Mouse (Mus musculus) ES-Bruce4 (cell line): ENCODE measurements around the gene Asb7. TPM values are rescaled to one million over a fixed set of nuclear protein-coding genes. Genes with fewer than 3 reads are reported as not detected.

ENCODE experiments used
- H3K27ac ChIP-seq: 2 replicates; pipeline ENCODE4 v1.5.1; 2012; ENCODE audit warnings: low read length, inconsistent platforms; ENCODE audit not compliant: insufficient read depth
- H3K27me3 ChIP-seq: 2 replicates; pipeline ENCODE4 v1.6.1; 2012; ENCODE audit warnings: mild to moderate bottlenecking, low read length, inconsistent platforms; ENCODE audit not compliant: control insufficient read depth, poor library complexity, insufficient read depth, severe bottlenecking
- H3K36me3 ChIP-seq: 2 replicates; pipeline ENCODE4 v1.6.1; 2012; ENCODE audit warnings: inconsistent platforms, mild to moderate bottlenecking, low read length, moderate library complexity; ENCODE audit not compliant: control insufficient read depth, poor library complexity, insufficient read depth, severe bottlenecking
- H3K4me1 ChIP-seq: one replicate; pipeline ENCODE4 v1.8.1; 2011; ENCODE audit warnings: low read length; ENCODE audit not compliant: control insufficient read depth, insufficient read depth
- H3K4me3 ChIP-seq: 2 replicates; pipeline ENCODE4 v1.5.1; 2011; ENCODE audit warnings: low read depth, mild to moderate bottlenecking, low read length
- H3K9ac ChIP-seq: 2 replicates; pipeline ENCODE4 v1.6.1; 2012; ENCODE audit warnings: low read depth, mild to moderate bottlenecking, inconsistent platforms; ENCODE audit not compliant: poor library complexity, severe bottlenecking
- H3K9me3 ChIP-seq: replicated peaks from 2 replicates; pipeline ENCODE4 v1.6.1; 2012; ENCODE audit warnings: mild to moderate bottlenecking, low read length, inconsistent platforms; ENCODE audit not compliant: control insufficient read depth, poor library complexity, insufficient read depth, severe bottlenecking
- CTCF ChIP-seq: IDR thresholded peaks from one replicate; pipeline ENCODE4 v1.8.1; 2011; ENCODE audit warnings: low read depth, low read length
- EP300 ChIP-seq: IDR thresholded peaks from 2 replicates; pipeline ENCODE4 v1.6.1; 2011; ENCODE audit warnings: low read depth, low read length; ENCODE audit not compliant: insufficient read depth
- POLR2A ChIP-seq: IDR thresholded peaks from one replicate; pipeline ENCODE4 v1.8.1; 2011; ENCODE audit warnings: low read length; ENCODE audit not compliant: insufficient read depth
- polyA plus RNA-seq: library from polyadenylated mRNA; stranded (reverse); fragments of >200 nt; gene quantifications from 2 replicates; pipeline ENCODE4 v1.2.4, GENCODE M21; 2011; ENCODE audit warnings: low read depth; ENCODE audit not compliant: missing spikeins, insufficient read depth, insufficient read length

Asb7 gene
- polyA plus RNA-seq, 1 experiment, result 22.0 TPM

GRCm38 (mm10) chr7:66661572-66661971, 27.8 kb downstream of the Asb7 start:
- Histone ChIP-seq H3K9ac (peak overlapping the region; percentile 38; the same call in 1 of the 2 replicates), H3K27ac (no peak overlapping the region), H3K4me1 (no peaks in the 10 kb centered on the region), H3K4me3 (peak overlapping the region; percentile 45; the same call in 1 of the 2 replicates), H3K36me3 (no peaks in the 10 kb centered on the region), H3K9me3 (no peaks in the 10 kb centered on the region), H3K27me3 (no peaks in the 10 kb centered on the region)
- TF ChIP-seq CTCF (no peak), POLR2A (no peak), EP300 (no peak)

DNA sequence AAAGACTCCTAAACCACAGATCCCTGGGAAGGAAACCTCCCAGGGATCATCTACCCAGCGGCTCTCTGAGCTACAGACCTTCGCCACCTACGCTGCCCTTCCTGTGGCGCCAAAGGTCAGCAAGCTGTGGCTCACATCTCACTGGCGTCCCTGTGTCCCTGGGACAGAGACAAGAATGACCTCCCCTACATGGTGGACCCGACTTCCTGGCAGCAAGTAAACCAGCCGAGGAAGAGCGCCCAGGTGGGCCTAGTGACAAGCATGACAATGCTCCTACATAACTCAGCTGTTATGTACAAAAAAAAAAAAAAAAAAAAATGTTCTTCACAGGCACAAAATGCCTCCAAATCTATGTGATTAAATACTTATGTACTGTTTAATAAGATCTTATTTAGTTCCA, 28.4 kb downstream of the Asb7 start:
- no peaks in the 10 kb centered on the region for H3K36me3 ChIP-seq
- TF ChIP-seq EP300 (no peak), POLR2A (no peak), CTCF (no peak)

DNA sequence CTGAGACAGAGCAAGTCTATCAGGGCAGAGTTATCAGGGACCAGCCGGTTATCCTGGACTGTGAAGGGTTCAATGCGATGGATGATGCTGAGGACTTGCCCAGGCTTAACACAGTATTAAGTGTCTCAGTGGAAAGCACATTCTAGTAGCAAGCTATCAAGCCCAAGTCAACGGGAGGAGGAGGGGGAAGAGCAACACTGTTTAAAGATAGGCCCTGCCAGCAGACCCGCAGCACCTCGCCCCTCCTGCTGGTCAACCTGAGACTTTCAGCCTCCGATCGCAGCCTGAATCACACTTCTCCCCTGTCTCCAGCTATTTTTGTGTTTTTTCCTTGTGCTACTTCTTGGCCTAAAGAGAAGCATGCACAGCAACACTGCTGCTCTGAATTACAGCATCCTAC, 29.1 kb downstream of the Asb7 start:
- Histone ChIP-seq H3K36me3 (no peaks in the 10 kb centered on the region), H3K4me1 (no peaks in the 10 kb centered on the region), H3K4me3 (no peak overlapping the region), H3K27ac (no peak overlapping the region), H3K27me3 (no peaks in the 10 kb centered on the region), H3K9ac (no peak overlapping the region), H3K9me3 (no peaks in the 10 kb centered on the region)
- TF ChIP-seq CTCF (peak; percentile 39), POLR2A (no peak)

More for the DNA sequence above, 28.4 kb downstream of the Asb7 start:
- Histone ChIP-seq H3K9me3 (no peaks in the 10 kb centered on the region), H3K4me3 (no peak overlapping the region), H3K9ac (no peak overlapping the region), H3K27me3 (no peaks in the 10 kb centered on the region), H3K4me1 (no peaks in the 10 kb centered on the region), H3K27ac (no peak overlapping the region)

- H3K4me1 ChIP-seq, result no peaks in the 10 kb centered on the region
- TF ChIP-seq EP300, result no peak
- no peak for TF ChIP-seq POLR2A
- no peak for TF ChIP-seq CTCF
- no peak overlapping the region for H3K4me3 ChIP-seq
- H3K9me3 ChIP-seq, result no peaks in the 10 kb centered on the region
- H3K9ac ChIP-seq, result no peak overlapping the region
- H3K27ac ChIP-seq, result no peak overlapping the region
- H3K36me3 ChIP-seq, result no peaks in the 10 kb centered on the region
- no peaks in the 10 kb centered on the region for H3K27me3 ChIP-seq
These were observed 33.9 kb downstream of the Asb7 start for GRCm38 (mm10) chr7:66655471-66655870.

DNA sequence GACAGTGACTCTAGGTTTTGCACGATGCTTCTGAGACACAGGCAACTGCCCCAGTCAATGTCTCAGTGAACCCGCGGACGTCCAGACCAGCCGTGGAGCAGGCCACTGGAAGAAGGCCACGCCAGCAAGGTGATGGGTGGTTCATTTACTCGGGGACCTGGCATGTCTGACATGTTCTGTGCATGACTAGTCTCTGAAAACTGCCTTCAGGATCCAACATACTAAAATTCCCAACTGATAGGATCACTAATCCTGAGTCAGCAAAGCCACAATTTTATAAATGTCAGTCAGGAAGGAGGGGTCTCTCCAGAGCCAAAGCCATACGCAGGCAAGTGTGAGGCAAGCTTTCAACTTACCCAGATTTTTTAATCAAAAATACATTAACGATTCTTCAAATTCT, 35.8 kb downstream of the Asb7 start:
- no peaks in the 10 kb centered on the region for H3K9me3 ChIP-seq
- no peak overlapping the region for H3K27ac ChIP-seq
- TF ChIP-seq EP300 (no peak), CTCF (no peak), POLR2A (no peak)
- no peak overlapping the region for H3K4me3 ChIP-seq
- H3K27me3 ChIP-seq, result no peaks in the 10 kb centered on the region
- no peak overlapping the region for H3K9ac ChIP-seq
- no peaks in the 10 kb centered on the region for H3K36me3 ChIP-seq
- H3K4me1 ChIP-seq, result no peaks in the 10 kb centered on the region

GRCm38 (mm10) chr7:66652216-66652615, 37.2 kb downstream of the Asb7 start:
- TF ChIP-seq POLR2A, result no peak
- no peak for TF ChIP-seq CTCF
- no peak for TF ChIP-seq EP300
- Histone ChIP-seq H3K27me3 (no peaks in the 10 kb centered on the region), H3K9me3 (no peaks in the 10 kb centered on the region), H3K36me3 (no peaks in the 10 kb centered on the region), H3K4me3 (no peak overlapping the region), H3K9ac (no peak overlapping the region), H3K27ac (no peak overlapping the region), H3K4me1 (no peaks in the 10 kb centered on the region)

DNA sequence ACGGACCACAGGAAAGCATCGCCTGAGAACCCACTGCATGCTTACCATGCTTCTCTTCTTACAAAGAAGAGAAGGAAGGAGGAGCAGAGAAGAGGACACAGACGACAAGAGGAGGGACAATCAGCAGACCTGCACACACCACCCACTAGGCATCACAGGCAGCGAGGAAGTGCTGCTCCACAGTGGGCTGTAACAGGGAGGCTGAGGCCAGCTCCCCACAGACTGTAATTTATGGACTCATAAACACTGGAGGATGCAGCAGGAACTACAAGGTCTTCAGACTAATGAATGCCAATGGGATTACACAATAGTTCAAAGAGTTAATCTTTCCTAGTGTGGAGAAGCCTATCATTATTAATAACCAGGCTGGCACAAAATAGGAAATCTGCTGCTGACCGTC, 38.5 kb downstream of the Asb7 start:
- TF ChIP-seq EP300 (no peak), POLR2A (no peak), CTCF (no peak)
- Histone ChIP-seq H3K9me3 (no peaks in the 10 kb centered on the region), H3K27me3 (no peaks in the 10 kb centered on the region), H3K27ac (no peak overlapping the region), H3K36me3 (no peaks in the 10 kb centered on the region), H3K4me3 (no peak overlapping the region), H3K4me1 (no peaks in the 10 kb centered on the region), H3K9ac (no peak overlapping the region)
